Mouse (Mus musculus): ENCODE measurements around the gene D430019H16Rik.

DNA sequence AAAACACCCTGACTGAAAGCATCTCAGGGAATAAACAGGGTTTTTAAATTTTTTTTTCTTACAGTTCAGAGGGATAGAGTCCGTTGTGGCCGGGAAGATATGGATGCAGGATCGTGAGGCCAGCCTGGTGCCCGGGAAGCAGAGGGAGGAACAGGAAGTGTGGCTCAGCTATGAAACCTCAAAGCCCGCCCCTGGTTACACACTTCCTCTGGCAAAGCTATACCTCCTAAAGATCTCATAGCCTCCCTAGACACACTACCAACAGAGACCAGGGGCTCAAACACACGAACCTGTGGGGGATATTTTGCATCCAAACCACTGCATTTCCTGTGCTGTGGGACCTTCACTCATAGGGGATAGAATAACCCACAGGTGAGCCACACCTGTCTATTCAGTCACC lies 7.9 kb upstream of the D430019H16Rik start:
- TF ChIP-seq POLR2A (IDR thresholded peaks at IDR 0.05; ENCODE audit: borderline replicate concordance, extremely low read depth, insufficient read depth, insufficient read length, poor library complexity, severe bottlenecking) (no peak), CTCF (IDR thresholded peaks at IDR 0.05; ENCODE audit: borderline replicate concordance, extremely low read depth, insufficient read depth, insufficient read length) (no peak)

All from brain, embryonic 14.5 days (tissue).